Comparison of ENCODE assay signal across 26 mouse cellular contexts in genomic region chr3:117450559-117450958, GRCm38 (mm10).
DNase-seq lines count a peak whose midpoint lies in the region; ATAC-seq and TF ChIP-seq lines count a peak whose summit lies in the region.
"Had no signal": no experiment of that assay in that cellular context is flagged by ENCODE, and none has a peak within 500 bp of the region (broad histone marks: within the 10 kb centered on the region; RNA-seq: fewer than 3 reads in every experiment).

No protein-coding gene starts in this region.

- no peak overlapping the region for H3K27ac ChIP-seq in embryonic facial prominence, embryonic 14.5 days (replicated peaks; ENCODE audit: low read depth, low read length)
- H3K27ac ChIP-seq in embryonic facial prominence, embryonic 10.5 days (replicated peaks) = no peak overlapping the region
- H3K27ac ChIP-seq in midbrain, postnatal 0 days (ENCODE audit: low read depth, low read length) = no peak overlapping the region
- no peak overlapping the region for H3K27ac ChIP-seq in midbrain, embryonic 15.5 days
- no peak overlapping the region for H3K27ac ChIP-seq in hindbrain, embryonic 14.5 days
- H3K27ac ChIP-seq: embryonic facial prominence, embryonic 13.5 days; forebrain, embryonic 10.5 days; gastrocnemius, adult 2 months; hindbrain, embryonic 10.5 days; hindbrain, embryonic 13.5 days; hindbrain, postnatal 0 days had no signal

- H3K9ac ChIP-seq in embryonic facial prominence, embryonic 14.5 days (ENCODE audit: low read depth, low read length) = no peak overlapping the region
- H3K9ac ChIP-seq in midbrain, postnatal 0 days (replicated peaks; ENCODE audit: low read length, poor library complexity, severe bottlenecking) = no peak overlapping the region
- no peak overlapping the region for H3K9ac ChIP-seq in midbrain, embryonic 15.5 days
- H3K9ac ChIP-seq in hindbrain, embryonic 14.5 days = no peak overlapping the region
- H3K9ac ChIP-seq: embryonic facial prominence, embryonic 13.5 days; forebrain, postnatal 0 days; hindbrain, embryonic 13.5 days had no signal

- TF ChIP-seq CTCF in midbrain, postnatal 0 days (IDR thresholded peaks at IDR 0.05) = no peak

- H3K27me3 ChIP-seq in embryonic facial prominence, embryonic 14.5 days (replicated peaks; ENCODE audit: control insufficient read depth, insufficient read depth, low read length) = no peaks in the 10 kb centered on the region
- no peaks in the 10 kb centered on the region for H3K27me3 ChIP-seq in embryonic facial prominence, embryonic 10.5 days (replicated peaks; ENCODE audit: low read depth, poor library complexity, severe bottlenecking)
- no peaks in the 10 kb centered on the region for H3K27me3 ChIP-seq in midbrain, postnatal 0 days (ENCODE audit: insufficient read depth, low read length)
- no peaks in the 10 kb centered on the region for H3K27me3 ChIP-seq in midbrain, embryonic 15.5 days (replicated peaks)
- H3K27me3 ChIP-seq in hindbrain, embryonic 14.5 days (ENCODE audit: control insufficient read depth, insufficient read depth, low read length) = no peaks in the 10 kb centered on the region
- H3K27me3 ChIP-seq: embryonic facial prominence, embryonic 13.5 days; hindbrain, embryonic 13.5 days had no signal

- no peaks in the 10 kb centered on the region for H3K9me3 ChIP-seq in embryonic facial prominence, embryonic 14.5 days (ENCODE audit: control insufficient read depth, low read length)
- no peaks in the 10 kb centered on the region for H3K9me3 ChIP-seq in embryonic facial prominence, embryonic 10.5 days
- no peaks in the 10 kb centered on the region for H3K9me3 ChIP-seq in midbrain, postnatal 0 days (ENCODE audit: low read length)
- no peaks in the 10 kb centered on the region for H3K9me3 ChIP-seq in midbrain, embryonic 15.5 days
- no peaks in the 10 kb centered on the region for H3K9me3 ChIP-seq in hindbrain, embryonic 14.5 days (ENCODE audit: control insufficient read depth, low read length)
- H3K9me3 ChIP-seq: embryonic facial prominence, embryonic 13.5 days; forebrain, embryonic 10.5 days; hindbrain, embryonic 10.5 days; hindbrain, embryonic 13.5 days had no signal

- DNase-seq in embryonic facial prominence, embryonic 14.5 days (ENCODE audit: low spot score) = peak; percentile 61
- no peak for DNase-seq in embryonic facial prominence, embryonic 10.5 days (ENCODE audit: low spot score)
- DNase-seq in midbrain, postnatal 0 days (ENCODE audit: low spot score) = peak; percentile 20
- DNase-seq in retina, postnatal 1 day = peak; percentile 54
- no peak for DNase-seq in hindbrain, embryonic 14.5 days (ENCODE audit: low spot score)
- DNase-seq: adrenal gland, postnatal 10 days; adrenal gland, postnatal 36 days; cerebellum, adult 11 months; cerebellum, adult 2 months; cerebellum, adult 9-11 months; cerebellum, postnatal 25 days; forebrain, postnatal 0 days; gastrocnemius, adult 2 months; gastrocnemius, postnatal 14 days; heart, adult 11 months; heart, postnatal 36 days had no signal

- H3K4me1 ChIP-seq in embryonic facial prominence, embryonic 14.5 days (ENCODE audit: control insufficient read depth, insufficient read depth, low read length) = no peaks in the 10 kb centered on the region
- H3K4me1 ChIP-seq in embryonic facial prominence, embryonic 10.5 days = no peaks in the 10 kb centered on the region
- H3K4me1 ChIP-seq in midbrain, postnatal 0 days (ENCODE audit: insufficient read depth, low read length) = no peaks in the 10 kb centered on the region
- H3K4me1 ChIP-seq in midbrain, embryonic 15.5 days = no peaks in the 10 kb centered on the region
- H3K4me1 ChIP-seq in hindbrain, embryonic 14.5 days (replicated peaks; ENCODE audit: control insufficient read depth, insufficient read depth, low read length) = no peaks in the 10 kb centered on the region
- H3K4me1 ChIP-seq: embryonic facial prominence, embryonic 13.5 days; forebrain, embryonic 10.5 days; hindbrain, embryonic 10.5 days; hindbrain, embryonic 13.5 days had no signal

- no peak overlapping the region for H3K4me2 ChIP-seq in embryonic facial prominence, embryonic 14.5 days (ENCODE audit: low read depth, low read length)
- H3K4me2 ChIP-seq in midbrain, postnatal 0 days (ENCODE audit: low read depth, low read length, poor library complexity, severe bottlenecking) = no peak overlapping the region
- H3K4me2 ChIP-seq in midbrain, embryonic 15.5 days = no peak overlapping the region
- H3K4me2 ChIP-seq in hindbrain, embryonic 14.5 days (replicated peaks) = no peak overlapping the region
- H3K4me2 ChIP-seq: embryonic facial prominence, embryonic 13.5 days; heart, embryonic 11.5 days; hindbrain, embryonic 13.5 days had no signal

- no peaks in the 10 kb centered on the region for H3K36me3 ChIP-seq in embryonic facial prominence, embryonic 14.5 days (ENCODE audit: control insufficient read depth, insufficient read depth, low read length)
- no peaks in the 10 kb centered on the region for H3K36me3 ChIP-seq in embryonic facial prominence, embryonic 10.5 days (replicated peaks)
- no peaks in the 10 kb centered on the region for H3K36me3 ChIP-seq in midbrain, postnatal 0 days (ENCODE audit: insufficient read depth, low read length)
- H3K36me3 ChIP-seq in midbrain, embryonic 15.5 days (replicated peaks) = no peaks in the 10 kb centered on the region
- H3K36me3 ChIP-seq in hindbrain, embryonic 14.5 days (replicated peaks; ENCODE audit: control insufficient read depth, insufficient read depth) = no peaks in the 10 kb centered on the region
- H3K36me3 ChIP-seq: embryonic facial prominence, embryonic 13.5 days; forebrain, embryonic 10.5 days; hindbrain, embryonic 10.5 days; hindbrain, embryonic 13.5 days had no signal

- WGBS in embryonic facial prominence, embryonic 14.5 days = 58% methylated on average over 7 of the region's 7 CpGs
- 79% methylated on average over 7 of the region's 7 CpGs for WGBS in embryonic facial prominence, embryonic 10.5 days
- WGBS in midbrain, postnatal 0 days = 57% methylated on average over 7 of the region's 7 CpGs
- WGBS in midbrain, embryonic 15.5 days = 56% methylated on average over 7 of the region's 7 CpGs
- WGBS in hindbrain, embryonic 14.5 days = 72% methylated on average over 7 of the region's 7 CpGs

- no peak overlapping the region for H3K4me3 ChIP-seq in embryonic facial prominence, embryonic 14.5 days (ENCODE audit: low read depth, low read length)
- no peak overlapping the region for H3K4me3 ChIP-seq in embryonic facial prominence, embryonic 10.5 days
- H3K4me3 ChIP-seq in midbrain, postnatal 0 days (ENCODE audit: low read depth, low read length) = no peak overlapping the region
- H3K4me3 ChIP-seq in midbrain, embryonic 15.5 days = no peak overlapping the region
- no peak overlapping the region for H3K4me3 ChIP-seq in hindbrain, embryonic 14.5 days (replicated peaks; ENCODE audit: low read length)
- H3K4me3 ChIP-seq: embryonic facial prominence, embryonic 13.5 days; forebrain, embryonic 10.5 days; gastrocnemius, adult 2 months; hindbrain, embryonic 10.5 days; hindbrain, embryonic 13.5 days had no signal

- ATAC-seq in embryonic facial prominence, embryonic 14.5 days (ENCODE audit: low read depth) = 0 out of 2 replicates have a peak, but pooled peaks have one; percentile 41
- ATAC-seq in midbrain, postnatal 0 days (ENCODE audit: low FRiP score) = no peak
- no peak for ATAC-seq in midbrain, embryonic 15.5 days (replicated peaks)
- no peak for ATAC-seq in hindbrain, embryonic 14.5 days (ENCODE audit: low FRiP score)
- ATAC-seq: forebrain, embryonic 14.5 days; forebrain, postnatal 0 days; hindbrain, postnatal 0 days; inflammation-experienced regulatory T-cells, adult 6 months; Patski had no signal

Comparison
In these comparisons a context has a peak if more than half of its experiments do, and no peak if none do; other contexts are left out.
1. DNase-seq: peak in embryonic facial prominence, embryonic 14.5 days (single experiment), midbrain, postnatal 0 days (single experiment) and retina, postnatal 1 day (single experiment); none in embryonic facial prominence, embryonic 10.5 days (single experiment) and hindbrain, embryonic 14.5 days (single experiment).